Mouse (Mus musculus) mouse embryonic stem cell (cell line): ENCODE results near the gene Zfp119b.
"Not testable (repeated sequence)": the region's sequence is repeated elsewhere in the genome, so short reads cannot be mapped to it uniquely, and the experiment has no call there.

Experiments
- in situ Hi-C, 2 experiments: fragments of 300-500 bp; cut with MboI; formaldehyde crosslinking; loops; 1 replicate in 1 of 2; 3 replicates in 1 of 2; pipeline ENCODE4 v1.14.3; 2019 to 2020; ENCODE audit warnings: low sequenced_read_pairs in 2 of 2, low pct_unique_long_range_greater_than_20kb in 1 of 2, mixed read lengths in 1 of 2; ENCODE audit not compliant: unreplicated experiment in 1 of 2

Gene Zfp119b

GRCm38 (mm10) chr17:55958918-55959728 lies 9.8 kb upstream of the Zfp119b start, which contains the start of gene Yju2:
TSS of gene Yju2 (plus strand) at chr17:55959099.
- in situ Hi-C loops: no loop called here

- in situ Hi-C loops: no loop called here
Observed at GRCm38 (mm10) chr17:55958584-55958886, 9.2 kb upstream of the Zfp119b start.

- in situ Hi-C loops: no loop called here
Observed at GRCm38 (mm10) chr17:55957726-55958583, 8.7 kb upstream of the Zfp119b start.

GRCm38 (mm10) chr17:55957168-55957567 lies 7.9 kb upstream of the Zfp119b start:
- in situ Hi-C loops: no loop called here

- in situ Hi-C loops: no loop called here
Observed at GRCm38 (mm10) chr17:55956591-55956990, 7.3 kb upstream of the Zfp119b start.

GRCm38 (mm10) chr17:55956129-55956528 lies 6.8 kb upstream of the Zfp119b start:
- in situ Hi-C loops: no loop called here

DNA sequence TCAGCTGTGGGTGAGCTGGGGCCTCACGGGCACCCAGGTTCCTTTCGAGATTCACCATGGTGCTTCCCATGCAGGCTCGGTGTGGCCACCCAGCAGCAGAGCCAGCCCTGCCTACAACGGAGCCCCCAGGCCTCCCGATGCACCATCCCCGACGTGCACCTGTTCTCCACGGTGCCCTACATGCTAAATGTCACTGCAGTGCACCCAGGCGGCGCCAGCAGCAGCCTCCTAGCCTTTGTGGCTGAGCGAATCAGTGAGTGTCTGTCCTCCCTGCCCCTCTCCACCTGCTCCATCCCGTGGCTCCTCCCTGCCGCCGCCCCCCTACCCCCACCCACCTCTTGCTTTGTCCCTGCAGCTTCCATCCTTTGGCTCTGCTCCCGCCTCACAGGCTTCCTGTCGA lies 4.9 kb upstream of the Zfp119b start:
- in situ Hi-C loops: no loop called here

GRCm38 (mm10) chr17:55953751-55954150 lies 4.5 kb upstream of the Zfp119b start:
- in situ Hi-C loops: no loop called here

- in situ Hi-C loops: no loop called here
Observed at GRCm38 (mm10) chr17:55952447-55953027, 3.2 kb upstream of the Zfp119b start, which contains the start of gene Ebi3. TSS of gene Ebi3 (plus strand) at chr17:55952640.

DNA sequence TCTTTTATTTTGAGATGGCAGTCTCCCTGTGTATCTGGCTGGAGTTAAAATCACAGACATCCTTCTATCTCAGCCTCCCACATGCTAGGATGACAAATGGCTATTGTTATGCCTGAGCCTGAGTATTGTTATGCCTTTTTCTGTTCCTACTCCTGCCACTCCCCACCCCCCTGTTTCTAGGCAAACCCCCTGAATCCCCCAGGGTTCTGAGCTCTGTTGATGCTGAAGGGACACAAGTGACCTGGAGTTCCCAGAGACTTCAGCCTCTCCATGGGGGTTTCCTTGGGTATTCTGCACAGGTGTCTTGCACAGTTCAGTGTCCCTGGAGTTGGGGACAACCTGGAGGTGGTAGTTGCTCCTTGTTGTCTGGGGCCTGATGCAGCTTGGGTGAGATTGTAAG lies 2.7 kb upstream of the Zfp119b start:
- in situ Hi-C loops: no loop called here

GRCm38 (mm10) chr17:55950601-55951000 lies 1.3 kb upstream of the Zfp119b start:
- in situ Hi-C loops: no loop called here

GRCm38 (mm10) chr17:55948647-55949046 lies 653 bp downstream of the Zfp119b start:
- in situ Hi-C loops: no loop called here

DNA sequence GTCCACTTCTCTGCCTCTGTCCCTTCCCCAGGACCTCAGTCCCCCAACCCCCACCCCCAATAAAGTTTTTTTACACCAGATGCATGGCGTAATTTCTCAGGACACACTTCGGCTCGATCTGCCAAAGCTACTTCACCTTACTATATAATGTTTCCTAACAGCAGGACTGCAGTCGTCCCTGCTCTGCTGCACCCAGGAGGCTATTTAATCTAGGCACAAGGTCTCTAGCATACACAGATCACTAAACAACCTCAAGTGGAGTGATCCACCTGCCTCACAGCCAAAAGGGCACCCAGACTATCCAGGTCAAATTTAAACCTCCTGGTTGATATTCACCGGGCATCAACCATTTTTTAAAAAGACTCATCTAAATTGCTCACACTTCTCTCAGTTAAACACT lies 3.6 kb downstream of the Zfp119b start:
- in situ Hi-C loops: no loop called here

DNA sequence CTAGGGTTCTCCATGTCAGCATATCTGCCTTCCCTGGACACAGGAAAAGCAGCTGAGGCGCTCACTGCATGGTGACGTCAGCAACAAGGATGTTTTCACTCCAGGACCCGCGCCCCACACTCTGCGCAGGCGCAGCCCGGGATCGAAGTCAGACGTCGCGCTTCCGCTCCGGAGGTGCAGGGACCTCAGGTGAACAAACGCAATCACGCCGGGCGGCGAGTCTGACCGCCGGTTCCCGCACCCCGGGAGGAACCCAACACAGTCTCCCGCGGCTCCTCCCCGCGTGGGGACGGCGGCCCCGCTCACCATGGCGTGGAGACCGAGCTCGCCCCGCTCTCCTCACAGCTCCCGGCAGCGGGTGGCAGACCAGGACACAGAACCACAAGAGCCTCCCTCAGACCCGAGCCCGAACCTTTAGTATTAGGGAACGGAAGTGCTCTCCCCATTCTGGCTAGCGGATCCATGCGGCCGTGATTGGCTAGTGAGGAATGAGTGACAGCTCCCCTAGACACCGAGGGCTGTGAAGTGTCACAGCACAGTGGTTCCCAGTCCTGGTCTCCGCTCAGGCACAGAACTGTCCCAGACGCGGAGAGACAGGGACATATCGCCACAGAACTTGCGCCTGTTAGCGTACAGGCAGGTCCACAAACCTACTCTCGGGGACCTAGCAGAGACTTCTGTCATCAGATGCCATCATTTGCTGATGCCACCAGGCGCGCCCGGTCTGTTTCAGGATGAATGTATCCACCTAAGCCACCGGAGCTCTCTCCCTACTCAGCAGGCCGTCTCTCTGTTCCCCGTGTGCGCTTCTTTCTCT lies 4.2 kb downstream of the Zfp119b start:
- in situ Hi-C loops: not testable (repeated sequence)

DNA sequence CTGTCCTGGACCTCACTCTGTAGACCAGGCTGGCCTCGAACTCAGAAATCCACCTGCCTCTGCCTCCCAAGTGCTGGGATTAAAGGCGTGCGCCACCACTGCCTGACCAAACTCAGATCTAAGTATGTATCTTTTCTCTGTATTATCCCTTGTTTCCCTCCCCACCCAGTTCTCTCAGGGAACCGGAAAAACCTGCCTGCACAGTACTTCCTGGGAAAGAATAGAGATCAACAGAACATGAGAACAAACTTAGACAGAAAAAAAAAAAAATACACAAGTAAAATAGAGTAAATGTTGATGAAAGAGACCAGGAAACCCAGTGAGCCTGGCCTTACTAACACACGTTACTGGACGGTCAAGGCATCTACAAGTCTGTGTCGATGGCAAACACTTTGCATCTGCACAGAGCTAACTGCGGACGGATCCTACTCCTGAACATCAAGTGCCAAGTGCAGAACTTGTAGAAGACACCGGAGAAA lies 4.9 kb downstream of the Zfp119b start:
- in situ Hi-C loops: not testable (repeated sequence)

DNA sequence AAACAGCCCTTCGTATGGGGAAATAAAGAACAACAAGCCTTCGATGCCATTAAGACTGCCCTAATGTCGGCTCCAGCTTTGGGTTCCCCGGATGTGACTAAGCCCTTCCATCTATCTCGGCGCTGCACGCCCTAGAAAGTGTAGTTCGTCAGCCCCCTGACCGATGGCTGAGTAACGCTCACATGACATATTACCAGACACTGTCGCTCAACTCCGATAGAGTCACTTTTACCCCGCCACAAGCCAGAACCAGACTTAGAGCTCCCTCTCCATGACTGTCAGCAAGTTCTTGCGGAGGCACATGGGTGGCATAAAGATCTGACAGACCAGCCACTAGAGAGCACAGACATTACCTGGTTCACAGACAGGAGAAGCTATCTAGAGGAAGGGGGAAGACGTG lies 16.1 kb downstream of the Zfp119b start:
- in situ Hi-C loops: no loop called here

DNA sequence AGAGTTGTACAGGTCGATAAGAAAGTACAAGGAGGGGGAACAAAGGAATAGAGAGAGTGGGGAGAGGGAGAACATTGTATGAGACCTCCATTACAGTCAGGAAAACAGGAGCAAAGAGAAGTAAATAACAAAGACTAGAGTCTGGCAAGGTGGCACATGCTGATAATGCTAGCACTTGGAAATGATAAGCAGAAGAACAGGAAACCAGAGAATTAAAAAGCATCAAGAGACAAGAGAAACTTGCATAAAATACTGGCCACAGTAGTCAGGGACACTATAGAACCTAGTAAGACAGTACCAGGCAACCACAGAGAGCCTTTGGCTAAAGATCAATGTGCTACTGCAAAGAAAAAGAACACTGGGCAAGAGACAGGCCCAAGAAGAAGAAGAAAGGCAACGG lies 16.7 kb downstream of the Zfp119b start:
- in situ Hi-C loops: no loop called here
